Mouse (Mus musculus): Measurements from ENCODE around the gene Cfap65. TPM values are rescaled to one million over a fixed set of nuclear protein-coding genes. Genes with fewer than 3 reads are reported as not detected.
A peak's percentile ranks its signal among the peaks of the same experiment; 100 is the strongest.

Cfap65 gene
- total RNA-seq, 2 experiments from 2014 or later, result not detected

DNA sequence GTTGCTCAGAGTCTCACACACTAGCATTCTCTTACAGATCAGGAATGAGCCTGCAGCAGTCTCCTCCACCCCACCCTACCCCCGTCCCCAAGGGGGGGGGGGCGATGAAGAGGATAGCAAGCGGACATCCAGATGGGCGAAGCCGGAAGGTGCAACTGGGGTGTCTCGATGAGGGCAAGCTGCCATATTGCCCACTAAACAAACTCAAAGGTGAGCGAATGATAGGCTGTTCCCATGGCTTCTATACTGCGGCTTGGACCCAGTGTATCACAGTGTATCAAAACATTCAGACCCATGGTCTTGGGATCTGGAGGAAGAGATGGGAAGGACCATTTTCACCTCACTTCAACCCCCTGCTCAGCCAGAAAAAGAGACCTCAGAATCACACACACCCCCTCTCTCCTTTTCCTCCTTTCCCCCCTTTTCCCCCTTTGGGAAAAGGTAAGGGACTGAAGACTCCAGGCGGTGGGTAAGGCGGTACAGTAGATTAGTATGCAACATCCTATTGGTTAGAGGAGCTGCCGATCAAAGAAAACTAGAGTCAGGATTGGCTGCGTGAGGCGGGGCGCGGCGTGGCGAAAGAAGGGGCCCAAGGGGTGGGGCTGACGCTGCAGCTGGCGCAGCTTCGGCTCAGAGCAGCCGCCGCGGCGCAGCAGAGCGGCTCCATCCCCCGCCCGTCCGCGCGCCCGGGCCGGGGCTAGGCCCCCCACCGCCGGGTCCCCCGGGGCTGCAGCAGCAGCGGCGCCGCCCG lies 80.9 kb downstream of the Cfap65 start, which contains the start of gene Cdk5r2:
TSS of gene Cdk5r2 (plus strand) at position 629 of the 751 bp plus-strand sequence.
- intact Hi-C loops (cut with DNase I; ENCODE audit: low total_unique reads), result no loop called here

More for the DNA sequence above, 80.9 kb downstream of the Cfap65 start, which contains the start of gene Cdk5r2:
- DNase-seq, result peak; percentile 84

Small RNA genes within 50 kb of the gene (microRNA-seq; reads per million reads assigned to microRNA genes)
- 6.0 to 9.6 reads per million in 2 experiments for gene Mir375

Other genes with a start within 250 kb of the Cfap65 start
- gene Cyp27a1, start 222.0 kb downstream of the Cfap65 start, total RNA-seq (2021), result 10 to 100 TPM in 1 of 2 experiments, 1 to 10 TPM in 1; 9.9 to 22.2 TPM
- 100 to 1,000 TPM in 1 of 2 experiments, 10 to 100 TPM in 1; 76.2 to 109 TPM for gene Prkag3, start 186.4 kb downstream of the Cfap65 start, total RNA-seq (2021)
- 1 to 10 TPM in 1 of 2 experiments, under 1 TPM in 1; 0.49 to 1.7 TPM for gene Wnt6, start 163.7 kb downstream of the Cfap65 start, total RNA-seq (2021)
- under 1 TPM in 1 of 2 experiments, not detected in 1; 0.10 TPM for gene Wnt10a, start 144.1 kb downstream of the Cfap65 start, total RNA-seq (2021)
- under 1 TPM in 1 of 2 experiments, not detected in 1; 0.06 TPM for gene Cdk5r2, start 80.7 kb downstream of the Cfap65 start, total RNA-seq (2021)
- not detected for gene Fev, start 50.2 kb downstream of the Cfap65 start, total RNA-seq (2021)
- gene Cryba2, start 42.5 kb downstream of the Cfap65 start, total RNA-seq (2021), result not detected
- under 1 TPM; 0.10 to 0.20 TPM for gene Ihh, start 16.1 kb upstream of the Cfap65 start, total RNA-seq (2021)
- gene Nhej1, start 189.6 kb upstream of the Cfap65 start, total RNA-seq (2021), result 1 to 10 TPM; 4.8 to 5.1 TPM
- under 1 TPM in 1 of 2 experiments, not detected in 1; 0.11 TPM for gene Slc23a3, start 198.3 kb upstream of the Cfap65 start, total RNA-seq (2021)
- gene Cnppd1, start 207.1 kb upstream of the Cfap65 start, total RNA-seq (2021), result 10 to 100 TPM; 15.1 to 18.4 TPM
- gene Retreg2, start 207.2 kb upstream of the Cfap65 start, total RNA-seq (2021), result 10 to 100 TPM; 13.2 to 15.1 TPM
- gene Zfand2b, start 233.0 kb upstream of the Cfap65 start, total RNA-seq (2021), result 10 to 100 TPM; 14.9 to 17.0 TPM
- gene Abcb6, start 244.8 kb upstream of the Cfap65 start, total RNA-seq (2021), result 10 to 100 TPM; 25.2 to 26.4 TPM